Mouse (Mus musculus) neural tube, embryonic 10.5 days (tissue): ENCODE measurements around the gene Ubald1.

Experiments used
- DNase-seq: peaks from one replicate; pipeline ENCODE4 v3.0.0-alpha.2; 2017; ENCODE audit warnings: low spot score; ENCODE audit errors: extremely low spot score

Ubald1 gene

GRCm38 (mm10) chr16:4871926-4872325, 8.2 kb downstream of the Ubald1 start:
- no peak for DNase-seq

DNA sequence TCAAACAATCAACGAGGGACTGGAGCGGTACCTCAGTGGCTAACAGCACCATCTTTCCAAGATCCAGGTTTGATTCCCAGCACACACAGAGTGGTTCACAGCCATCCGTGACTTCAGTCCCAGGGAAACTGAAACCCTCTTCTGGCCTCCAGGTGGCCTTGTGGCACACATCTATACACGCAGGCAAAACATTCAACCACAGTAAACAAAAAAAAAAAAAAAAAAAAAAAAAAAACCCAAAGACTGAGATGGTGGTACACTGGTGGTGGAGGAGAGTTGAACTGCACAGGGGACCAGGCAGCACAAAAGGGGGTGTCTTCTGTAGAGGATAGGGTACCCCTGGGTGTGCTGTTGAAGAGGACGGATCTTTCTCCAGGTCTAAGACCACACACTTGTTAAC, 9.6 kb downstream of the Ubald1 start:
- DNase-seq = no peak

DNA sequence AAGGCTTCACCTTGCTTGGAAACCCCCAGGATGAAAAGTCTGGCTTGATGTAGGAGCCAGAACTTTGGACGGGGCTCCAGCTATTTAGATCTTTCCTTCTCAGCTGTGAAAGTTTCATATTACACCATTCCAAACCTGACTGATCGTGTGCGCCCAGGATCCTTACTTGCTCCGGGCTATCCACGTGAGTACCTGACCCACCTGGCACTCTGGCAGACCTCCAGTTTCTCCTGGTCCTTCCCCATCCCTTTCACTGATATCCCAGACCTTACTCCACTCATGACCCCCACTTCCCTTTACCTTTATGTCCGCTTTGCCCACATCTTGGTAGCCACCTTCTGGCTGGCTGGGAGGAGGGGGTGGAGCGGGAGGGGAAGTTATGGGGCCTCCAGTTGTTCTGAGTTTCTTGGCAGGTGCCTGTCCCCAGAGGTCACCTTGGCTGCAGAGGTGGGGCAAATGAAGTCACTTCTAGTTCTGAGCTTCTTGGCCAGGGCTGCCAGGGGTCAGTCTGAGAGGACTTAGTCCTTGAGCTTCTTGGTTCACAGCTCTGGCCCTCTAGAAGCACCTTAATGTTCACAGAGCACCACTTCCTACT, 13.9 kb downstream of the Ubald1 start:
- no peak for DNase-seq

DNA sequence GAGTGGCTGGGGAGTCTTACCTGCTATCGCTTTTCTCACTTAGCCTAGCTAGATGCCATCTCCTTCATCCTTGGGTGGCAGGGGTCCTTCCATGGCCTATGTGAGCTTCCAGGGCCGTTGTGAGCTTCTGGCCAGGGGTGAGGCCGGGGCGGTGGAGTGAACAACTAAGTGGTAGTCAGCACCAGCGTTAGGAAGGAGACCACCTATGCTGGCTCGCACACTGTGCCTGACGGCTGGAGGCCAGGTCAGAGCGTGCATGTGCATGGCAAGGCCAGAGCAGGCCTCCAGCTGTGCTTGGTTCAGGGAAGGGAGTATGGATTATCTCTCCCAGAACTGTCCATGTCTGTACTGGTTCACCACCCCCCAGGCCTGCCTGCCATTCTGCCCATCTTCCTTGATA, 16.4 kb downstream of the Ubald1 start:
- no peak for DNase-seq

- peak; percentile 38 for DNase-seq
Measured at GRCm38 (mm10) chr16:4862863-4863483, 17.1 kb downstream of the Ubald1 start.

DNA sequence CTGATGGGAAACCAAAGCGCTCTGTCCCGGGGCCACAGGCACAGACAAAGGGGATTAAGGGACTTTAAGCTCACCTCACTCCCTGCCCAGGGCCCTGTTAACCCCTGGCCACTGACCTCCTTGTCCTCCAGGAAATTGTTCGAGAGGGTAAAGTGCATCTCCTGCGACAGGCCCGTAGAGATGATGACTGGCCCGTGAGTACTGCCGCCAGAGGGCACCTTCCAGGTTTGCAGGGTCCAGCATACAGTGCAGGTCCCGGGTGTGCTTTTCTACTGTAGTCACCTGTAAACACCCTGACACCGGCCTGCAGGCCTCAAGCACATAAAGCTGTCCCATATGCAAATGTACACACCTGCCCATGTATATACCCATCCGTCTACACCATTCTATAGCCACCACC, 18.7 kb downstream of the Ubald1 start:
- no peak for DNase-seq

DNA sequence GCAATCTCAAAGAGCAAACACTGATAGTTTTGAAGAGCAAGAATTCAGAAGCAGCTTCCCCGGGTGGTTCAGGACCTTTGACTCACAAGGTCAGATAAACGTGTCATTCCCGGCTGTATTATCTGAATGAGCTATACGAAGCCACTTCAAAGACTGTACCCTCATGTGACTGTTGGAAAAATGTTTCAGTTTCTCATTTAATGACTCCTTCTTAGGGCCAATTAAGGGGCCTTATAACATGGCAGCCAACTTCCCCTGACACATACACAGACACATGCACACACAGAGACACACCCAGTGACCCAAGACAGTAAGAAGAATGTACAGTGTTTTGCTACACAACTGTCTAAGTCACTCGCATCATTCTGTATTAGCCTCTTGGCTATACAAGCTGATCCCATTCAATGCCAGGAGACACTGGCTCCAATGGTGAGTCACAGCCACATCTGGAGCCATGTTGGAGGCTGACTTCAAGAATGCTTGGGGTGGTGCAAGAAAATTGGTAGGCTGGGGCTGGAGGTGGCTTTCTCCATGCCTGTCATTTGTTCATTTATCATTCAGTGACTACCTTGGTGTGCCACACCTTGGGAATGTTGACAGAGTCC, 25.0 kb downstream of the Ubald1 start:
- no peak for DNase-seq

DNA sequence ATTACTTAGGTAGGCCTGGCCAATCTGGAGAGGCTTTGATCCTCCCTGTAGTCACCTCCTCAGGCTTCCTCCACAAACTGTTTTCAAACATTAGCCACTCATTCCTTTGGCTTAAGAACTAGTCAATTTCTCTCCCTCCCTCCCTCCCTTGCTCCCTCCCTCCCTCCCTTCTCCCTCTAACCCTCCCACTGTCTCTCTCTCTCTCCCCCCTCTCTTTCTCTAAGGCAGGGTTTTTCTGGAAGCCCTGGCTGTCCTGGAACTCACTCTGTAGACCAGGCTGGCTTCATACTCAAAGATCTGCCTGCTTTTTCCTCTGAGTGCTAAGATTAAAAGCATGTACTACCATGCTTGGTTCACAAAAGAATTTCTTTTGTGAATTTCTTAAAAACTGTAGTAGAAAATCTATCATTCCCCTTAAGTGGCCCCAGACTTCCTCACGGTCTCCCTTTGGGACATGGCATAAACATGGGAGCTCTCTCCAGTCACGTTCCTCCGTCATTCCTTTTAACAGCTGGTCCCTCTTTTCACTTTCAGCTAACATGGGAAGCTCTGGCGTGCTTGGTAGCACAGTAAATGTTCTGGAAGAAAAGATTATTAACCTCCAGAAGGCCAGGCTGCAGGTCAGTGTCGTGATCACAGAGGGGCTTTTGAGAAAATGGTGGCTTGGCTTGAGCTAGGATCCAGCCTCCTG, 29.0 kb downstream of the Ubald1 start:
- DNase-seq = no peak

- DNase-seq = no peak
Measured at GRCm38 (mm10) chr16:4850361-4850760, 29.8 kb downstream of the Ubald1 start.

GRCm38 (mm10) chr16:4848090-4848489, 32.0 kb downstream of the Ubald1 start:
- DNase-seq = no peak

DNA sequence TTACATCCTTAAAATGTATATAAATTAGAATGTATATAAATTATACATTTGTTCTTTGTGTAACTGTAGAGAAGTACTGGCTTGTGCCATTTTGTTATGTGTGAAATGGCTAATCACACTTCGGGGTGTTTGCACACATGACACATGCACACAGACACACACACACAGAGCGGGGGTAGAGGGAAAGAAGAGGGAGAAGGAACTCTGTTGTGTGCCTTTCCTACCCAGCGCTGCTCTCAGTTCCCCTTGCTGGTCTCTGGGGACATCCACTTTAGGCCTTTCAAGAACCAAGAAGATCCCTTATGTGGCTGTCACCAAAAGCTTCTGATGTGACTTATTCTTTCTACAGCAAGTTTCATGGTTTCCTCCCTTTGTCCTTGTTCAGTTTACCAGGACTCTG, 33.1 kb downstream of the Ubald1 start:
- no peak for DNase-seq

- DNase-seq = no peak
Measured at GRCm38 (mm10) chr16:4840231-4840630, 39.9 kb downstream of the Ubald1 start.

GRCm38 (mm10) chr16:4839552-4839951, 40.6 kb downstream of the Ubald1 start:
- DNase-seq = no peak

DNA sequence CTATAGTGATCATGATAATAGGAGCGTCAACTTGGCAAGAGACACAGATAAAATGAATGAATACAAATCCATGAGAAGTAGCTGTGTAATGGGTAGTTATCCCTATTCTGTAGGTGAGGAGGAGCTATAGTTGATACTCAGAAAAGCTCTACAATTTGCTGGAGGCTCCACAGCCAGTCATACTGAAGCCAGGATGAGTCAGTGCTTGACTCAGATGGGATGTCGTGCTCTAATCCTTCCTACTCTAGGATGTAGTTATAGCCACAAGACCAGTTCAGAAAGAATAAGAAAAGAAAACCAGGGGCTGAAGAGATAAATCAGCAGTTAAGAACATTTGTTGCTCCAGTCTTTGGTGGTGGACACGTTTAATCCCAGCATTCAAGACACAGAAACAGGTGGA, 42.5 kb downstream of the Ubald1 start:
- DNase-seq = no peak

DNA sequence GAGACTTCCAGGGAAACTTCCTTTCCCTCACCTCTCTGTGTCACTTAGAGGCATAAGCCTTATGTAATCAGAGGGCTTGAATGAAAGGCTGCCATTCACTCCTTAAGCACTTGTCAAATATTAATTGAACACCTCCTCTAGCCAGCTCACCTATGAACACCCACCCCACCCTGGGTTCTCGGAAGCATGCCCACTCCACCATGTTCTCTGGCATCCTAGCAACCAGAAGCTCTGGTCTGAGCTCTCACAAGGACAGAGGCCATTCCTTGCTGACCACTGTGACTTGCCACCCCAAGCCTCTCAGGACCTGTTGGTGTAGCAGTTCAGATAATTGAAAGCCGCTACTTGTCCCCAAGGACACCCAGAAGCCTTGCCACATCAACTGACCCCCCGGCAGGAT, 44.9 kb downstream of the Ubald1 start, which contains the start of gene 4930562C15Rik:
TSS of gene 4930562C15Rik (plus strand) at position 226 of the 400 bp plus-strand sequence.
- DNase-seq = no peak

- DNase-seq = no peak
Measured at GRCm38 (mm10) chr16:4833858-4834257, 46.3 kb downstream of the Ubald1 start.

DNA sequence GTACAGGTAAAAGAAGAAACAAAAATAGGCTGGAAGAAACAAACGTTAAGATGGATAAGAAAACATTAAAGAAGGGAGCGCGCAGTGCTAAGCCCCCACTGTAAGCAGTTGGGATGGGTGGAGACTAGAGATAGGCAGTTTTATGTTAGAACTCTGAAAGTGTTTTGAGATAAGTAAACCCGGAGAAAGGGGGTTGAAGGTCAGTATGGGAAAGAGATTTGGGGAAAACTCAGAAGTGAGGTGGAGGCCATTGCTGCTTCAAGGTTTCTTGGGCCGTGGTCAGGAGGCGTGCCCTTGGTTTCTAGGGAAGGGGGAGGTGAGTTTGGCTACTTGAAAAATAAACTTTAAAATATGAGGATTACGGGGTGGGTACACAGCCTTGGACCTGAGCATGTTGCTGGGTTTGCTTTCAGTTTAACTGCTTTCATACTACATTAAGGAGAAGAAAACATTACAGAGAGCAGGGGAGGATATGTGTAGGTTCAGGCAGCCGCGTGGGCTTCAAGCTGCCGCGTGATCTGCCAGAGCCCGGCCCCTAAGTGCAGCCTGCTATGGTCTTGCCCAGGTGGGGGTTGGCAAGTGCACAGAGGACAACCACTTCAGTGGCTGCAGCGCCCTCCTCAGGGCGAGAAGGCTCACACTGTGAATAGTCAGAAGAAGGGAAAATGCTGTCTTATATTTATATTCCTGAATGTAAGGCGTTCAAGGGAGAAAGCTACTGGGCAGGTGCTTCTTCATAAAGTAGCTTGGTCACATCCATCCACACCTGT, 48.3 kb downstream of the Ubald1 start:
- no peak for DNase-seq

DNA sequence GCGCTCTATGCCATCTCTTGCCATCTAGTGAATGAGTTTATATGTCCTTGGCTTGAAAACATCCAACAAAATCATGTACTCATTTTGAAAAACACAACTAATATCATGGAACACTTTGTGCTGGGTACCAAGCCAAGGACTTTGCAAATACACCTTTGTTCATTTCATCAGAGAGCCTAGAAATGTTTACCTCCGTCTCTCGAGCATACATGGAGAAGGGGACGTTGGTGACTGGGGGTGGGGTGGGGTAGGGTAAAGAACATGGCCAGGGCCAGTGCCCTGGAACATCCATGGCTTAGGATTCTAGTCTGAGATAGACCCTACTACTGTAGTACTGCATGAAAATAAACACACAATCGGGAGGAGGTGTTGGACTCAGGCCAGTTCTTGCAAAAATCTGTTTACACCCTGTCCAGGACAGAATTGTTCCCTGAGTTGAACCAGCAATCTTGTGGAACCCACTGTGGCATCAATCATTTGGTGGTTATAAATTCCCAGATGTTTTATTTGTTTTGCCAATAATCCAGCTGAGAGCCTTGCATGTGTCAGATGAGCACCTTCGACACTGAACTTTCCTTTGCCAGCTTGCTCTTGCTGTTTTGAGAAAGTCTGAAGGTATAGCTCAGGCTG, 50.7 kb downstream of the Ubald1 start:
- DNase-seq = no peak

GRCm38 (mm10) chr16:4827639-4828038, 52.5 kb downstream of the Ubald1 start:
- DNase-seq = no peak
